In the genomic region with DNA sequence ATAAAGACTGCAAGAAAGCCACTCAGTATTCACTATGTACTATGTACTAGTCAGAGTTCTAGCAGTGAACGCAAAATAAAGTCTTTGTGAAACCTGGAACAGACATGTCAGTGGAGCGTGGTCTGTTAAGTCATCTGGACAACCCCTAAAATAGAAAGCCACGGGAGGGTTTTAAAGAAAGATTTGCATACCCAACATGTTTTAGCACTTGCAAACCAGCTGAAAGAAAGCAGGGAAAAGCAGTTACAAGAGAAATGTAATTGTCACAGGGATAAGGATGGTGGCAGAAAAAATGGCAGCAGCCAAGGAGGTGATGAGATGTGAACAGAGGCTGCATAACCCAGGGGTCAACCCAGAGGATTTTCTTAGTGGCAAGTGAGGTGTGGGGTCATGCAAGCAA, we compare ENCODE assay signal across 19 mouse cellular contexts. TPM values are rescaled to one million over a fixed set of nuclear protein-coding genes. Genes with fewer than 3 reads are reported as not detected.
A peak's percentile ranks its signal among the peaks of the same experiment; 100 is the strongest.
DNase-seq lines count a peak whose midpoint lies in the region; ATAC-seq and TF ChIP-seq lines count a peak whose summit lies in the region.
"Had no signal": no experiment of that assay in that cellular context is flagged by ENCODE, and none has a peak within 500 bp of the region (broad histone marks: within the 10 kb centered on the region; RNA-seq: fewer than 3 reads in every experiment).

No protein-coding gene starts in this region.

- no peaks in the 10 kb centered on the region for H3K4me1 ChIP-seq in forebrain, postnatal 0 days (ENCODE audit: insufficient read depth)
- peaks cover 4% of the 10 kb centered on the region; the same call in 1 of the 2 replicates for H3K4me1 ChIP-seq in forebrain, embryonic 14.5 days (ENCODE audit: control insufficient read depth, insufficient read depth, low read length)
- H3K4me1 ChIP-seq in hindbrain, embryonic 13.5 days (replicated peaks): peaks cover 20% of the 10 kb centered on the region
- H3K4me1 ChIP-seq in hindbrain, embryonic 11.5 days (replicated peaks; ENCODE audit: control insufficient read depth, insufficient read depth, low read length): no peaks in the 10 kb centered on the region
- H3K4me1 ChIP-seq in midbrain, embryonic 13.5 days (replicated peaks): peaks cover 22% of the 10 kb centered on the region
- H3K4me1 ChIP-seq in midbrain, embryonic 10.5 days: peaks cover 21% of the 10 kb centered on the region
- peaks cover 24% of the 10 kb centered on the region for H3K4me1 ChIP-seq in liver, embryonic 15.5 days (replicated peaks)

- DNase-seq in forebrain, postnatal 0 days: no peak
- DNase-seq in forebrain, embryonic 14.5 days (ENCODE audit: low spot score): no peak
- DNase-seq in hindbrain, embryonic 11.5 days (ENCODE audit: low spot score): no peak
- no peak for DNase-seq in midbrain, embryonic 10.5 days (ENCODE audit: low spot score)
- no peak for DNase-seq in cerebellum, postnatal 36 days
- DNase-seq: cerebellum, adult 8-10 months; embryo, embryonic 11 days; gastrocnemius, postnatal 36 days; lung, adult 18-20 months; thymus, postnatal 4 days had no signal

- H3K27me3 ChIP-seq in forebrain, postnatal 0 days (ENCODE audit: insufficient read depth, low read length): no peaks in the 10 kb centered on the region
- H3K27me3 ChIP-seq in forebrain, embryonic 14.5 days (replicated peaks; ENCODE audit: control insufficient read depth, insufficient read depth, low read length): no peaks in the 10 kb centered on the region
- H3K27me3 ChIP-seq in hindbrain, embryonic 13.5 days: no peaks in the 10 kb centered on the region
- H3K27me3 ChIP-seq in hindbrain, embryonic 11.5 days (ENCODE audit: control insufficient read depth, insufficient read depth, low read length): no peaks in the 10 kb centered on the region
- H3K27me3 ChIP-seq in midbrain, embryonic 13.5 days: no peaks in the 10 kb centered on the region
- no peaks in the 10 kb centered on the region for H3K27me3 ChIP-seq in midbrain, embryonic 10.5 days (ENCODE audit: low read depth, poor library complexity, severe bottlenecking)
- no peaks in the 10 kb centered on the region for H3K27me3 ChIP-seq in liver, embryonic 15.5 days

- no peak overlapping the region for H3K9ac ChIP-seq in forebrain, postnatal 0 days
- no peak overlapping the region for H3K9ac ChIP-seq in forebrain, embryonic 14.5 days (ENCODE audit: low read length)
- no peak overlapping the region for H3K9ac ChIP-seq in hindbrain, embryonic 13.5 days
- H3K9ac ChIP-seq in hindbrain, embryonic 11.5 days (ENCODE audit: low read depth, low read length): no peak overlapping the region
- no peak overlapping the region for H3K9ac ChIP-seq in midbrain, embryonic 13.5 days (replicated peaks)
- no peak overlapping the region for H3K9ac ChIP-seq in liver, embryonic 15.5 days

- no peaks in the 10 kb centered on the region for H3K9me3 ChIP-seq in forebrain, postnatal 0 days (ENCODE audit: low read length)
- H3K9me3 ChIP-seq in forebrain, embryonic 14.5 days (replicated peaks; ENCODE audit: control insufficient read depth, low read length): no peaks in the 10 kb centered on the region
- no peaks in the 10 kb centered on the region for H3K9me3 ChIP-seq in hindbrain, embryonic 13.5 days
- H3K9me3 ChIP-seq in hindbrain, embryonic 11.5 days (ENCODE audit: control insufficient read depth, low read length): no peaks in the 10 kb centered on the region
- H3K9me3 ChIP-seq in midbrain, embryonic 13.5 days: no peaks in the 10 kb centered on the region
- H3K9me3 ChIP-seq in midbrain, embryonic 10.5 days (replicated peaks): no peaks in the 10 kb centered on the region
- no peaks in the 10 kb centered on the region for H3K9me3 ChIP-seq in liver, embryonic 15.5 days (replicated peaks)

- H3K4me2 ChIP-seq in forebrain, postnatal 0 days (ENCODE audit: low read depth): peak overlapping the region; percentile 64; the same call in 1 of the 2 replicates
- H3K4me2 ChIP-seq in forebrain, embryonic 14.5 days (ENCODE audit: low read length): no peak overlapping the region; the same call in 1 of the 2 replicates
- H3K4me2 ChIP-seq in hindbrain, embryonic 13.5 days: peak overlapping the region; percentile 75; the same call in 1 of the 2 replicates
- no peak overlapping the region for H3K4me2 ChIP-seq in hindbrain, embryonic 11.5 days (replicated peaks; ENCODE audit: low read depth, low read length)
- H3K4me2 ChIP-seq in midbrain, embryonic 13.5 days (replicated peaks): no peak overlapping the region; the same call in 1 of the 2 replicates
- peak overlapping the region; percentile 73 for H3K4me2 ChIP-seq in liver, embryonic 15.5 days

- no peak overlapping the region for H3K27ac ChIP-seq in forebrain, postnatal 0 days (ENCODE audit: low read depth, low read length)
- H3K27ac ChIP-seq in forebrain, embryonic 14.5 days (ENCODE audit: low read depth, low read length): no peak overlapping the region
- H3K27ac ChIP-seq in hindbrain, embryonic 13.5 days: no peak overlapping the region
- H3K27ac ChIP-seq in hindbrain, embryonic 11.5 days (ENCODE audit: low read depth, low read length): no peak overlapping the region
- no peak overlapping the region for H3K27ac ChIP-seq in midbrain, embryonic 13.5 days
- no peak overlapping the region for H3K27ac ChIP-seq in midbrain, embryonic 10.5 days (replicated peaks)
- no peak overlapping the region for H3K27ac ChIP-seq in liver, embryonic 15.5 days (replicated peaks)

- TF ChIP-seq CTCF in forebrain, postnatal 0 days (IDR thresholded peaks at IDR 0.05; ENCODE audit: low read depth): no peak

- H3K36me3 ChIP-seq in forebrain, postnatal 0 days (ENCODE audit: insufficient read depth): peaks cover 18% of the 10 kb centered on the region
- peaks cover 27% of the 10 kb centered on the region; the same call in 1 of the 2 replicates for H3K36me3 ChIP-seq in forebrain, embryonic 14.5 days (ENCODE audit: control insufficient read depth, insufficient read depth, low read length)
- peaks cover 29% of the 10 kb centered on the region for H3K36me3 ChIP-seq in hindbrain, embryonic 13.5 days
- no peaks in the 10 kb centered on the region for H3K36me3 ChIP-seq in hindbrain, embryonic 11.5 days (ENCODE audit: control insufficient read depth, insufficient read depth, low read length)
- peaks cover 21% of the 10 kb centered on the region for H3K36me3 ChIP-seq in midbrain, embryonic 13.5 days
- peaks cover 30% of the 10 kb centered on the region for H3K36me3 ChIP-seq in midbrain, embryonic 10.5 days
- peaks cover 21% of the 10 kb centered on the region for H3K36me3 ChIP-seq in liver, embryonic 15.5 days (replicated peaks)

- no peak for ATAC-seq in forebrain, postnatal 0 days
- no peak for ATAC-seq in forebrain, embryonic 14.5 days
- ATAC-seq in hindbrain, embryonic 13.5 days (ENCODE audit: low FRiP score): no peak
- no peak for ATAC-seq in hindbrain, embryonic 11.5 days (ENCODE audit: low FRiP score)
- no peak for ATAC-seq in midbrain, embryonic 13.5 days
- no peak for ATAC-seq in liver, embryonic 15.5 days (ENCODE audit: insufficient read depth)
- ATAC-seq: activated CD4-positive, CD25-positive, alpha-beta regulatory T cell, adult 4 months had no signal

- no peak overlapping the region for H3K4me3 ChIP-seq in forebrain, postnatal 0 days (ENCODE audit: low read depth, low read length)
- H3K4me3 ChIP-seq in forebrain, embryonic 14.5 days (ENCODE audit: low read depth, low read length): no peak overlapping the region
- H3K4me3 ChIP-seq in hindbrain, embryonic 13.5 days: 0 out of 2 replicates have a peak overlapping the region, but pooled peaks have one; percentile 81
- H3K4me3 ChIP-seq in hindbrain, embryonic 11.5 days (ENCODE audit: low read depth, low read length): no peak overlapping the region
- peak overlapping the region; percentile 83; the same call in 1 of the 2 replicates for H3K4me3 ChIP-seq in midbrain, embryonic 13.5 days (replicated peaks)
- H3K4me3 ChIP-seq in midbrain, embryonic 10.5 days: no peak overlapping the region
- H3K4me3 ChIP-seq in liver, embryonic 15.5 days (replicated peaks): no peak overlapping the region

- 76% methylated on average over 3 of the region's 3 CpGs for WGBS in forebrain, postnatal 0 days
- 94% methylated on average over 3 of the region's 3 CpGs for WGBS in forebrain, embryonic 14.5 days
- WGBS in hindbrain, embryonic 13.5 days: 93% methylated on average over 3 of the region's 3 CpGs
- 89% methylated on average over 3 of the region's 3 CpGs for WGBS in hindbrain, embryonic 11.5 days
- 95% methylated on average over 3 of the region's 3 CpGs for WGBS in midbrain, embryonic 13.5 days
- 92% methylated on average over 3 of the region's 3 CpGs for WGBS in midbrain, embryonic 10.5 days
- 84% methylated on average over 3 of the region's 3 CpGs for WGBS in liver, embryonic 15.5 days (ENCODE audit: insufficient replicate concordance)

RNA-seq across cellular contexts. Expression of a gene that starts 2.1 kb away (rescaled TPM):
- 54.9 and 82.2 TPM in 2 replicates for total RNA-seq in forebrain, postnatal 0 days (2014; rRNA removed)
- 469 and 592 TPM in 2 replicates for polyA plus RNA-seq in forebrain, postnatal 0 days (2015; fragmentation: Nextera tagmentation; extraction: Ambion mirVana)
- polyA plus RNA-seq in forebrain, embryonic 14.5 days (2014; fragmentation: Nextera tagmentation; extraction: Ambion mirVana): 308 and 346 TPM in 2 replicates
- 412 and 413 TPM in 2 replicates for polyA plus RNA-seq in hindbrain, embryonic 13.5 days (2015; fragmentation: Nextera tagmentation; extraction: Ambion mirVana)
- 255 and 274 TPM in 2 replicates for polyA plus RNA-seq in hindbrain, embryonic 11.5 days (2014; fragmentation: Nextera tagmentation; extraction: Ambion mirVana)
- polyA plus RNA-seq in midbrain, embryonic 13.5 days (2015; fragmentation: Nextera tagmentation; extraction: Ambion mirVana): 360 and 376 TPM in 2 replicates
- 247 and 264 TPM in 2 replicates for polyA plus RNA-seq in midbrain, embryonic 10.5 days (2016; fragmentation: Nextera tagmentation; extraction: Ambion mirVana)
- polyA plus RNA-seq in liver, embryonic 15.5 days (2015; fragmentation: Nextera tagmentation; extraction: Ambion mirVana): 148 and 181 TPM in 2 replicates

RNA-seq across cellular contexts. Expression of a gene that starts 2.2 kb away (rescaled TPM):
- total RNA-seq in forebrain, postnatal 0 days (2014; rRNA removed): not detected in 2 replicates
- 0.05 TPM in 1 of 2 replicates, not detected in the other for polyA plus RNA-seq in forebrain, postnatal 0 days (2015; fragmentation: Nextera tagmentation; extraction: Ambion mirVana)
- polyA plus RNA-seq in forebrain, embryonic 14.5 days (2014; fragmentation: Nextera tagmentation; extraction: Ambion mirVana): 0.06 TPM in 1 of 2 replicates, not detected in the other
- polyA plus RNA-seq in hindbrain, embryonic 13.5 days (2015; fragmentation: Nextera tagmentation; extraction: Ambion mirVana): not detected in 2 replicates
- polyA plus RNA-seq in hindbrain, embryonic 11.5 days (2014; fragmentation: Nextera tagmentation; extraction: Ambion mirVana): not detected in 2 replicates
- not detected in 2 replicates for polyA plus RNA-seq in midbrain, embryonic 13.5 days (2015; fragmentation: Nextera tagmentation; extraction: Ambion mirVana)
- not detected in 2 replicates for polyA plus RNA-seq in midbrain, embryonic 10.5 days (2016; fragmentation: Nextera tagmentation; extraction: Ambion mirVana)
- polyA plus RNA-seq in liver, embryonic 15.5 days (2015; fragmentation: Nextera tagmentation; extraction: Ambion mirVana): 0.02 TPM in 1 of 2 replicates, not detected in the other
- total RNA-seq: megakaryocyte-erythroid progenitor cell, adult 5-6 weeks had no signal
- polyA plus RNA-seq: activated CD4-positive, CD25-positive, alpha-beta regulatory T cell, adult 4 months; C2C12; intestine, embryonic 14.5 days; large intestine, adult 2 months had no signal

RNA-seq across cellular contexts. Expression of a gene that starts 10.8 kb away (rescaled TPM):
- total RNA-seq in forebrain, postnatal 0 days (2014; rRNA removed): 1.5 and 1.6 TPM in 2 replicates
- 1.3 and 1.5 TPM in 2 replicates for polyA plus RNA-seq in forebrain, postnatal 0 days (2015; fragmentation: Nextera tagmentation; extraction: Ambion mirVana)
- polyA plus RNA-seq in forebrain, embryonic 14.5 days (2014; fragmentation: Nextera tagmentation; extraction: Ambion mirVana): 2.0 and 2.1 TPM in 2 replicates
- polyA plus RNA-seq in hindbrain, embryonic 13.5 days (2015; fragmentation: Nextera tagmentation; extraction: Ambion mirVana): 1.8 and 3.6 TPM in 2 replicates
- 1.4 and 2.6 TPM in 2 replicates for polyA plus RNA-seq in hindbrain, embryonic 11.5 days (2014; fragmentation: Nextera tagmentation; extraction: Ambion mirVana)
- 0.68 and 0.77 TPM in 2 replicates for polyA plus RNA-seq in midbrain, embryonic 13.5 days (2015; fragmentation: Nextera tagmentation; extraction: Ambion mirVana)
- polyA plus RNA-seq in midbrain, embryonic 10.5 days (2016; fragmentation: Nextera tagmentation; extraction: Ambion mirVana): 0.07 and 0.09 TPM in 2 replicates
- not detected in 2 replicates for polyA plus RNA-seq in liver, embryonic 15.5 days (2015; fragmentation: Nextera tagmentation; extraction: Ambion mirVana)
- polyA plus RNA-seq: activated CD4-positive, CD25-positive, alpha-beta regulatory T cell, adult 4 months; C2C12; intestine, embryonic 14.5 days; stomach, embryonic 16.5 days had no signal

Comparison
In these comparisons a context has a peak if more than half of its experiments do, and no peak if none do; other contexts are left out.
1. H3K4me2 ChIP-seq: peak in forebrain, postnatal 0 days (single experiment), hindbrain, embryonic 13.5 days (single experiment) and liver, embryonic 15.5 days (single experiment); none in forebrain, embryonic 14.5 days (single experiment), hindbrain, embryonic 11.5 days (single experiment) and midbrain, embryonic 13.5 days (single experiment).
2. H3K4me3 ChIP-seq: peak in hindbrain, embryonic 13.5 days (single experiment) and midbrain, embryonic 13.5 days (single experiment); none in forebrain, postnatal 0 days (single experiment), forebrain, embryonic 14.5 days (single experiment), hindbrain, embryonic 11.5 days (single experiment), midbrain, embryonic 10.5 days (single experiment) and liver, embryonic 15.5 days (single experiment).